Mouse (Mus musculus) kidney, embryonic 14.5 days (tissue): ENCODE measurements around the gene Ddx41. TPM values are rescaled to one million over a fixed set of nuclear protein-coding genes. Genes with fewer than 3 reads are reported as not detected.
A peak's percentile ranks its signal among the peaks of the same experiment; 100 is the strongest.

Source experiments
- ATAC-seq: fragments of 200-750 bp; cut with Nextera tagmentation; 2 replicates; pipeline ENCODE4 v1.8.0; 2017; ENCODE audit warnings: moderate number of reproducible peaks, mild to moderate bottlenecking, moderate TSS enrichment, moderate library complexity; ENCODE audit not compliant: low FRiP score, low TSS enrichment
- H3K27ac ChIP-seq: fragments of 300-500 bp; sonication (generic); 2 replicates; pipeline ENCODE4 v1.5.1; 2014; ENCODE audit warnings: low read depth, mild to moderate bottlenecking, low read length, moderate library complexity, mixed read lengths
- H3K27me3 ChIP-seq: fragments of 300-500 bp; sonication (generic); 2 replicates; pipeline ENCODE4 v1.6.1; 2014; ENCODE audit warnings: mild to moderate bottlenecking, low read length; ENCODE audit not compliant: control insufficient read depth, insufficient read depth
- H3K36me3 ChIP-seq: fragments of 300-500 bp; sonication (generic); 2 replicates; pipeline ENCODE4 v1.6.1; 2014; ENCODE audit warnings: low read length, mixed read lengths; ENCODE audit not compliant: control insufficient read depth, insufficient read depth
- H3K4me1 ChIP-seq: fragments of 300-500 bp; sonication (generic); 2 replicates; pipeline ENCODE4 v1.6.1; 2014; ENCODE audit warnings: low read length, mixed read lengths; ENCODE audit not compliant: control insufficient read depth, insufficient read depth
- H3K4me2 ChIP-seq: fragments of 300-500 bp; sonication (generic); replicated peaks from 2 replicates; pipeline ENCODE4 v1.6.1; 2014; ENCODE audit warnings: low read depth, mild to moderate bottlenecking, low read length
- H3K4me3 ChIP-seq: fragments of 300-500 bp; sonication (generic); 2 replicates; pipeline ENCODE4 v1.5.1; 2014; ENCODE audit warnings: mild to moderate bottlenecking, low read length
- H3K9ac ChIP-seq: fragments of 300-500 bp; sonication (generic); 2 replicates; pipeline ENCODE4 v1.6.1; 2014; ENCODE audit warnings: low read depth, mild to moderate bottlenecking, low read length, moderate library complexity
- H3K9me3 ChIP-seq: fragments of 300-500 bp; sonication (generic); 2 replicates; pipeline ENCODE4 v1.6.1; 2016; ENCODE audit warnings: low read length; ENCODE audit not compliant: control insufficient read depth
- WGBS: fragments of 180-500 bp; shearing (Covaris S2); extraction: QIAGEN DNeasy Blood & Tissue Kit; methylation state at CpG from one replicate; pipeline ENCODE4 v1.1.7; 2014; 5-methylcytosine and 5-hydroxymethylcytosine counted together
- polyA plus RNA-seq: library from polyadenylated mRNA; unstranded; fragments of >200 nt; fragmentation: Nextera tagmentation; extraction: Ambion mirVana; gene quantifications from 2 replicates; pipeline ENCODE4 v1.2.1, GENCODE M21; 2014

The Ddx41 gene
- polyA plus RNA-seq, 1 experiment from 2014 or later = 94.7 TPM

GRCm38 (mm10) chr13:55506697-55507096, 29.8 kb downstream of the Ddx41 start:
- peaks cover 84% of the 10 kb centered on the region for H3K36me3 ChIP-seq
- no peak for ATAC-seq
- no peak overlapping the region for H3K27ac ChIP-seq
- no peaks in the 10 kb centered on the region for H3K9me3 ChIP-seq
- WGBS = 96% methylated on average over 10 of the region's 10 CpGs
- H3K4me3 ChIP-seq = no peak overlapping the region
- H3K27me3 ChIP-seq = no peaks in the 10 kb centered on the region
- peaks cover 17% of the 10 kb centered on the region for H3K4me1 ChIP-seq
- H3K4me2 ChIP-seq = no peak overlapping the region
- H3K9ac ChIP-seq = no peak overlapping the region

- 94% methylated on average over 9 of the region's 9 CpGs for WGBS
- no peak for ATAC-seq
- no peak overlapping the region for H3K4me2 ChIP-seq
- H3K9me3 ChIP-seq = no peaks in the 10 kb centered on the region
- H3K4me3 ChIP-seq = no peak overlapping the region
- peaks cover 90% of the 10 kb centered on the region for H3K36me3 ChIP-seq
- no peaks in the 10 kb centered on the region for H3K27me3 ChIP-seq
- H3K4me1 ChIP-seq = peaks cover 9% of the 10 kb centered on the region
- no peak overlapping the region for H3K9ac ChIP-seq
- H3K27ac ChIP-seq = no peak overlapping the region
Measured at GRCm38 (mm10) chr13:55505810-55506209, 30.6 kb downstream of the Ddx41 start.

GRCm38 (mm10) chr13:55504390-55504789, 32.1 kb downstream of the Ddx41 start:
- 91% methylated on average over 5 of the region's 5 CpGs for WGBS

GRCm38 (mm10) chr13:55502405-55502804, 34.1 kb downstream of the Ddx41 start:
- peaks cover 84% of the 10 kb centered on the region for H3K36me3 ChIP-seq

More at GRCm38 (mm10) chr13:55504390-55504789, 32.1 kb downstream of the Ddx41 start:
- no peaks in the 10 kb centered on the region for H3K4me1 ChIP-seq
- no peak overlapping the region for H3K4me3 ChIP-seq
- peaks cover 89% of the 10 kb centered on the region for H3K36me3 ChIP-seq
- no peak overlapping the region for H3K27ac ChIP-seq
- no peak overlapping the region for H3K9ac ChIP-seq
- no peaks in the 10 kb centered on the region for H3K27me3 ChIP-seq
- H3K4me2 ChIP-seq = no peak overlapping the region
- no peak for ATAC-seq
- no peaks in the 10 kb centered on the region for H3K9me3 ChIP-seq

GRCm38 (mm10) chr13:55500575-55500974, 35.9 kb downstream of the Ddx41 start:
- no peak for ATAC-seq
- H3K9ac ChIP-seq = no peak overlapping the region
- no peaks in the 10 kb centered on the region for H3K27me3 ChIP-seq
- peaks cover 66% of the 10 kb centered on the region for H3K36me3 ChIP-seq
- no peaks in the 10 kb centered on the region for H3K4me1 ChIP-seq
- no peak overlapping the region for H3K27ac ChIP-seq
- 78% methylated on average over 10 of the region's 10 CpGs for WGBS
- no peaks in the 10 kb centered on the region for H3K9me3 ChIP-seq
- H3K4me3 ChIP-seq = no peak overlapping the region
- H3K4me2 ChIP-seq = no peak overlapping the region

More at GRCm38 (mm10) chr13:55502405-55502804, 34.1 kb downstream of the Ddx41 start:
- Histone ChIP-seq H3K9ac (no peak overlapping the region), H3K9me3 (no peaks in the 10 kb centered on the region), H3K4me2 (no peak overlapping the region), H3K27me3 (no peaks in the 10 kb centered on the region), H3K4me1 (no peaks in the 10 kb centered on the region), H3K27ac (no peak overlapping the region), H3K4me3 (no peak overlapping the region)
- ATAC-seq = no peak
- 93% methylated on average over 8 of the region's 8 CpGs for WGBS

- no peak for ATAC-seq
- H3K27ac ChIP-seq = no peak overlapping the region
- WGBS = 65% methylated on average over 11 of the region's 11 CpGs
- no peaks in the 10 kb centered on the region for H3K9me3 ChIP-seq
- H3K36me3 ChIP-seq = peaks cover 49% of the 10 kb centered on the region
- no peak overlapping the region for H3K4me2 ChIP-seq
- no peak overlapping the region for H3K9ac ChIP-seq
- H3K27me3 ChIP-seq = no peaks in the 10 kb centered on the region
- no peak overlapping the region for H3K4me3 ChIP-seq
- peaks cover 6% of the 10 kb centered on the region; the same call in 1 of the 2 replicates for H3K4me1 ChIP-seq
Measured at GRCm38 (mm10) chr13:55498906-55499305, 37.6 kb downstream of the Ddx41 start.

- no peak overlapping the region for H3K4me3 ChIP-seq
- peaks cover 6% of the 10 kb centered on the region; the same call in 1 of the 2 replicates for H3K4me1 ChIP-seq
- no peak overlapping the region for H3K4me2 ChIP-seq
- no peaks in the 10 kb centered on the region for H3K9me3 ChIP-seq
- H3K27me3 ChIP-seq = no peaks in the 10 kb centered on the region
- ATAC-seq = no peak
- H3K9ac ChIP-seq = no peak overlapping the region
- H3K27ac ChIP-seq = no peak overlapping the region
- peaks cover 29% of the 10 kb centered on the region; the same call in 1 of the 2 replicates for H3K36me3 ChIP-seq
- WGBS = 82% methylated on average over 6 of the region's 6 CpGs
Measured at GRCm38 (mm10) chr13:55496661-55497060, 39.8 kb downstream of the Ddx41 start.

GRCm38 (mm10) chr13:55495702-55496101, 40.8 kb downstream of the Ddx41 start:
- H3K27me3 ChIP-seq = no peaks in the 10 kb centered on the region
- H3K36me3 ChIP-seq = peaks cover 22% of the 10 kb centered on the region; the same call in 1 of the 2 replicates
- no peak overlapping the region for H3K9ac ChIP-seq
- no peak for ATAC-seq
- no peak overlapping the region for H3K4me2 ChIP-seq
- H3K9me3 ChIP-seq = no peaks in the 10 kb centered on the region
- H3K4me3 ChIP-seq = no peak overlapping the region
- WGBS = 41% methylated on average over 4 of the region's 4 CpGs
- H3K27ac ChIP-seq = no peak overlapping the region
- peaks cover 6% of the 10 kb centered on the region; the same call in 1 of the 2 replicates for H3K4me1 ChIP-seq

- H3K27ac ChIP-seq = no peak overlapping the region
- no peak overlapping the region for H3K4me2 ChIP-seq
- H3K9me3 ChIP-seq = no peaks in the 10 kb centered on the region
- no peak overlapping the region for H3K9ac ChIP-seq
- H3K36me3 ChIP-seq = peaks cover 17% of the 10 kb centered on the region; the same call in 1 of the 2 replicates
- no peaks in the 10 kb centered on the region for H3K27me3 ChIP-seq
- H3K4me1 ChIP-seq = peaks cover 6% of the 10 kb centered on the region; the same call in 1 of the 2 replicates
- 0 out of 2 replicates have a peak, but pooled peaks have one; percentile 21 for ATAC-seq
- no peak overlapping the region for H3K4me3 ChIP-seq
- WGBS = 28% methylated on average over 18 of the region's 18 CpGs
Measured at GRCm38 (mm10) chr13:55494883-55495621, 41.4 kb downstream of the Ddx41 start.
